Mouse (Mus musculus) lung, adult 2 months (tissue): Measurements from ENCODE around the gene Grcc10.

ENCODE experiments used
- CTCF ChIP-seq: fragments of 200-500 bp; IDR thresholded peaks from 2 replicates; pipeline ENCODE4 v1.5.1; 2011; ENCODE audit warnings: mild to moderate bottlenecking, low read length, control low read depth; ENCODE audit not compliant: insufficient read depth
- POLR2A ChIP-seq: fragments of 200-500 bp; IDR thresholded peaks from 2 replicates; pipeline ENCODE4 v1.6.1; 2011; ENCODE audit warnings: low read depth, mild to moderate bottlenecking, control low read depth, low read length, borderline replicate concordance; ENCODE audit errors: extremely low read depth

DNA sequence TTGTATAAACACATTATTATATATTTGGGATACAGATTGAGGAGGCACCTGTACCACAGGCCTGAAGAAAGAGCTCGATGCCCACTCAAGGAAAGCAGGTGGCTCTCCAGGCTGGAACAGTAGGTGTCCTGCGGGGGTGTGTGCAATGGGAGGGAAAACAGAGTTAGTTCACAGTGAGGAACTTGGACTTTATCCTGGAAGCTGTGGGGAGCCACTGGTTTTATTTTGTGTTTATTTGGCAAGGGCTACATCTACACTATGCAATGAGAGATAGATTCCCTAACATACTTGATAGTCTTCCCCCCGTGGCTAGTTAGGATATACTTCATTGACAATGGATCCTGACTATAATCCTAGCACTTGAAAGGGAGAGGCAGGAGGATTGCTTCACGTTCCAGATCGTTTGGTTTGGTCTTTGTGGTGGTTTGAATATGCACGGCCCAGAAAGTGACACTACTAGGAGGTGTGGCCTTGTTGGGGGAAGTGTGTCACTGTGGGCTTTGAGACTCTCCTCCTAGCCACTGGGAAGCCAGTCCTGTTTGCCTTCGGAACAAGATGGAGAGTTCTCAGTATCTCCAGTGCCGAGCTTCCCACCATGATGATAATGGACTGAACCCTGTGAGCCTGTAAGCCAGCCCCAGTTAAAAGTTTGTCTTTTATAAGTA lies 45.7 kb upstream of the Grcc10 start:
- TF ChIP-seq CTCF (no peak), POLR2A (no peak)
